Mouse (Mus musculus) kidney, adult 9 months (tissue): ENCODE data around the gene Pkn3.
"Not testable (repeated sequence)": the region's sequence is repeated elsewhere in the genome, so short reads cannot be mapped to it uniquely, and the experiment has no call there.

Source experiments
- DNase-seq: peaks from one replicate; pipeline ENCODE4 v3.0.0; 2022

Gene Pkn3

GRCm38 (mm10) chr2:30077502-30078348 lies at the start of gene Pkn3:
TSS of gene Pkn3 (plus strand) at chr2:30077684.
- peak; percentile 86 for DNase-seq

- DNase-seq = peak; percentile 22
Observed at GRCm38 (mm10) chr2:30032244-30032846, 45.1 kb upstream of the Pkn3 start.

- DNase-seq = no peak
Observed at GRCm38 (mm10) chr2:30032957-30033356, 44.5 kb upstream of the Pkn3 start.

- no peak for DNase-seq
Observed at GRCm38 (mm10) chr2:30037762-30038161, 39.7 kb upstream of the Pkn3 start.

- DNase-seq = no peak
Observed at GRCm38 (mm10) chr2:30038370-30038769, 39.1 kb upstream of the Pkn3 start.

- DNase-seq = no peak
Observed at GRCm38 (mm10) chr2:30039687-30040086, 37.8 kb upstream of the Pkn3 start.

GRCm38 (mm10) chr2:30042445-30042844 lies 35.0 kb upstream of the Pkn3 start:
- peak; percentile 82 for DNase-seq

GRCm38 (mm10) chr2:30044550-30044949 lies 32.9 kb upstream of the Pkn3 start:
- no peak for DNase-seq

GRCm38 (mm10) chr2:30047127-30047526 lies 30.4 kb upstream of the Pkn3 start:
- DNase-seq = no peak

- no peak for DNase-seq
Observed at GRCm38 (mm10) chr2:30048101-30048501, 29.4 kb upstream of the Pkn3 start.

- peak; percentile 98 for DNase-seq
Observed at GRCm38 (mm10) chr2:30048699-30049388, 28.6 kb upstream of the Pkn3 start, which contains the start of gene Wdr34. TSS of gene Wdr34 (minus strand) at chr2:30048881.

- DNase-seq = no peak
Observed at GRCm38 (mm10) chr2:30049831-30050230, 27.7 kb upstream of the Pkn3 start.

GRCm38 (mm10) chr2:30051992-30052761 lies 25.3 kb upstream of the Pkn3 start:
- no peak for DNase-seq

GRCm38 (mm10) chr2:30055310-30055709 lies 22.2 kb upstream of the Pkn3 start:
- not testable (repeated sequence) for DNase-seq

GRCm38 (mm10) chr2:30056736-30057135 lies 20.7 kb upstream of the Pkn3 start:
- no peak for DNase-seq

GRCm38 (mm10) chr2:30057223-30057904 lies 20.1 kb upstream of the Pkn3 start, which contains the start of gene Set:
TSS of gene Set (plus strand) at chr2:30057378.
- DNase-seq = no peak

- DNase-seq = no peak
Observed at GRCm38 (mm10) chr2:30058418-30058817, 19.1 kb upstream of the Pkn3 start.

GRCm38 (mm10) chr2:30061215-30062166 lies 16.0 kb upstream of the Pkn3 start:
- DNase-seq = peak; percentile 46

- DNase-seq = peak; percentile 81
Observed at GRCm38 (mm10) chr2:30062249-30063093, 15.0 kb upstream of the Pkn3 start.

GRCm38 (mm10) chr2:30063235-30063634 lies 14.2 kb upstream of the Pkn3 start:
- no peak for DNase-seq
